Mouse (Mus musculus) CD4-positive helper T cell, adult 2 months (primary cell): ENCODE results near the gene Gss.
"Not testable (repeated sequence)": the region's sequence is repeated elsewhere in the genome, so short reads cannot be mapped to it uniquely, and the experiment has no call there.

ENCODE experiments used
- DNase-seq: peaks from one replicate; pipeline ENCODE4 v3.0.0-alpha.2; 2012; ENCODE audit warnings: low read depth, missing footprints, low spot score

The Gss gene

GRCm38 (mm10) chr2:155619817-155620216 is 27.2 kb upstream of the Gss start:
- peak; percentile 75 for DNase-seq

DNA sequence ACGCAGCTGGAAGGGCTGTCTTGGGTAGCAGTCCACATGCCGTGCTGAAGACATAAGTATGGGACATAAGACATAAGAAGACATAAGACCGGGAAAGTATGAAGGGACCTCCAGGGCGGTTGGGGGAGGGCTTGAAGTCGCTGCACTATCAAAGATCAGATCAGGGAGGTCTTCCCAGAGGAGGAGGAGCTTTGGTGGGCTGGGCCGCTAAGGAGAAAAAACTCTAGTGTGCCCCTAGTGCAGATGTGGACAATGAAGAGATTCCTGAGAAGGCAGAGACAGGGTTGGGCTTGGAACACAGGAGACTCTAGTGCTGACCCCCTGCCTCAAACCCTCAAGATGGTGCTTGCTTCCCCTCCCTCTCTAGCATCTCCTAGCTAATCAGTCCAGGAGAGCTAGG is 24.4 kb upstream of the Gss start:
- DNase-seq, result no peak

DNA sequence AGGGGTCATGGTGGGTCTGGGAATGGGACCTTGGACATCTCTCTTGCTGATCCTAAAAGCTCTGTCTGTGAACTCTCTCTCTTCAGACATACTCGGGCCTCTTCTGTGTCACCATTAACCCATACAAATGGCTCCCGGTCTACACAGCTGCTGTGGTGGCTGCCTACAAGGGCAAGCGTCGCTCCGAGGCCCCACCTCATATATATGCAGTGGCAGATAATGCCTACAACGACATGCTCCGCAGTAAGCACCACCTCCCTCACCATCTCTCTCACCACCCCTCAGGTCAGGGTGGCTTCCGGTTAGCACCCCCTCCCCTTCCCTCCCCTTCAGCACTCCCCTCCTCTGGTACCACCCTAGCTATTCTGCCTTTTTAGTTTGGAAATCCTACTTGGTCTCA is 21.3 kb upstream of the Gss start:
- DNase-seq, result no peak

DNA sequence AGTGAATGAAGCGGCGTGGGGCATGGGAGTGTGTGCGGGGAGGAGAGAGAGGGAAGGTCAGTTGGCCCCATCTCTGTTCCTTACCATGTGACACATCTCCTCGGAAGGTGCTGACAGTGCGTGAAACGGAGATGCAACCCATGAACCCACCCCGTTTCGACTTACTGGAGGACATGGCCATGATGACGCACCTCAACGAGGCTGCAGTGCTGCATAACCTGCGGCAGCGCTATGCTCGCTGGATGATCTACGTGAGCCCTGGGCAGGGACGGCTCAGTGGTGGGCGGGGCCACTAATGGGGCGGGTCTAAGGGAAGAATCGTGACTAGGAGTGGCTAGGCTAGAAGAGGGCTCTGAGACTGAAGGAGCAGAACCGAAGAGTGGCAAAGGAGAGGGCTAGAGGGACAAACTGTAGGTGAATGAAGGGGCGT is 20.7 kb upstream of the Gss start:
- DNase-seq, result peak; percentile 82

DNA sequence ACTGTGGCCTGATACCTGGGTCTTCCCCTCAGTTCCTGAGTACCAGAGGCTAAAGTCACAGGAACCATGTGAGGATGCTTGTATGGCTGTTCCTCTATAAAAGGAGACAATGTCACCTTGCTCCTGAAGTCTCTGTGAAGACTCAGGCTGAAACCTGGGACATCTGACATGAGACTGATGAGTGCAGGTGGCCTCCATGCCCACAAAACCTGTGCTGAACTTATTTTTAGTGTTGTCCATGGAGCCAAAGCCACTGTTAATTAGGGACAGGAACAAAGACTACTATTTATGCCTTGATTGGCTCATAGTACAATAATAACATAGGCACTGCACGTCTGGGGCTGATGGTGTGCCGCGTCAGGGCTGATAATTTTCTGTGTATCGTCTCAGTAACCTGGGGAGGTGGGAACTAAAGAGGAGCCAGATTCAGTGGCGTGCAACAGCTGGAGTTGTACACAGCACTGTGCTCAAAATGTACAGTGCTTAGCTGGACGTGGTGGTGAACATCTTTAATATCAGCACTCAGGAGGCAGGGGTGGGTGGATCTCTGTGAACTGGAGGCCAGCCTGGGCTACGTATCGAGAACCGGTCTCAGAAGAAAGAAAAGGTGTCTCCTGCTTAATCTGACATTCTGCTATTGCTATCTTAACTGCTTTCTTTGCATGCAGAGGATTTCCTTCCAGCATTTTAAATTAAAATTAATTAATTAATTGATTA is 19.4 kb upstream of the Gss start:
- no peak for DNase-seq

- no peak for DNase-seq
Observed at GRCm38 (mm10) chr2:155610978-155611377, 18.4 kb upstream of the Gss start, which contains the start of gene Myh7b. Gene Myh7b (plus strand): TSS chr2:155611212.

GRCm38 (mm10) chr2:155606360-155606759 is 13.8 kb upstream of the Gss start:
- no peak for DNase-seq

- not testable (repeated sequence) for DNase-seq
Observed at GRCm38 (mm10) chr2:155605236-155605589, 12.6 kb upstream of the Gss start.

DNA sequence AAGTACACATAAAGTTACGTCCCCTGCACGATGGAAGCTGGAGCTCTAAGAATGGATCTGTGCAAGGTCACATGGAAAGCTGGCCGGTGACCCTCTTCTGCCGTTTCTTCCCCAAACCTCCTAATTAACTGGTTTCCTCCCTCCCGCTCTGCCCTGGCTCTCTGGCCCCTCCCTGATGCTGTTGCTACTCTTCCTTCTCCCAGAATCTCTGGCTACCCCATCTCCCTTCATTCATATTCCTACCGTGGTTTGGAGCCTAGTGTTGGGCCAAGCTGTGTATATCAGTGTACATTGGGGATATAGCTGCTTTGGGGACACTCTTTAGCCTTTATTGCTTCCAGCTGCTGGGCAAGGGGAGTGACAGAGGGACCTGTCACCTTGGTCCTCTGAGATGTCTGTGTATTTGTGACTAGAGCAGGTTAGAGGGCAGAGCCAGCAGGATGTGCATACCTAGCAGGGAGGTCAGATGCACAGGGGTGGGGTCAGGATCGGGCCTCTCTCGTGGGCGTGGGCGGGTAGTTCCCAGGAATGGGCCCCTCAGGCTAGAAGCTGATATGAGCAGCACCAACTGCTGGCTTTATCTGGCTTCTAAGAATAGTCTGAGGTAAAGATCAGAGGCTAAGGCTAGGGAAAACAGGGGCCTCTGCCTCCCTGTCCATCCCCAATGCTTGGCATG is 12.1 kb upstream of the Gss start:
- no peak for DNase-seq

DNA sequence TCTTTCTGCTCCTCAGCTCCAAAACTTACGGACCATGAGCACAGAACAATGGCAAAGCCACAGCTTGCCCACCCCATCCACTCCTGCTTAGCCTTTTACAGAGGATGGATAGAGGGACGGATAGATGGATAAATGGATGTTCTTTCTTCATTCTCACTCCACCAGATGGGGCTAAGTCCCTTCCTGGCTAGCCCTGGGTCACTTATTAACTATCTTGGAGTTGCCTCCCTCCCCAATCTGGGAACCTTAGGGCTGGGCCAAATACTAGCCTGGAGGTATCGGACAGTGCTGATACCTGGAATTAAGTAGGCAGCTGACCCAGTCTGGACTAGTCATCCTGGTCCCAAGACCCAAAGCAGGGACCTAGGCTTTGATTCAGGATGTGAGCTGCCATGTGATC is 11.1 kb upstream of the Gss start:
- DNase-seq, result no peak

GRCm38 (mm10) chr2:155595516-155595915 is 2.9 kb upstream of the Gss start:
- no peak for DNase-seq

GRCm38 (mm10) chr2:155592854-155593283 is 259 bp upstream of the Gss start:
- DNase-seq, result no peak

GRCm38 (mm10) chr2:155591676-155592075 is 934 bp downstream of the Gss start:
- peak; percentile 12 for DNase-seq

GRCm38 (mm10) chr2:155590876-155591275 is 1.7 kb downstream of the Gss start:
- DNase-seq, result no peak

GRCm38 (mm10) chr2:155589521-155589920 is 3.1 kb downstream of the Gss start:
- DNase-seq, result no peak

DNA sequence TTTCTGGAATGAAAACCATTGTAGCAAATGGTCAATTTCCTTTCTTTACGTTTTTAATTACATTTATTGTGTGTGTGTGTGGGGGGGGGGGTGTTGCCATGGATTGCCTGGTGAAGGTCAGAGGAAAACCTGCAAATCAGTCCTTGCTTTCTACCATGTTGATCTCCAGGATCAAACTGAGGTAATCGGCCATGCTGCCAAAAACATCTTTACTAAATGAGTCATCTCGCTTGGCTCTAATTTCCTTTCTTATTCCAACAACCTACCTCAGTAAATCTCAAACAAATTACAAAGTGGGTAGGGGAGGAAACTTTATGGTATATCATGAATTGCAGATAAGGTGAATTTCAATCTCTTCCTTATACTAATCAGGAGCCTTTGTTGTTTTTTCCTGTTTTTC is 4.5 kb downstream of the Gss start:
- no peak for DNase-seq

- no peak for DNase-seq
Observed at GRCm38 (mm10) chr2:155585486-155585885, 7.1 kb downstream of the Gss start.

DNA sequence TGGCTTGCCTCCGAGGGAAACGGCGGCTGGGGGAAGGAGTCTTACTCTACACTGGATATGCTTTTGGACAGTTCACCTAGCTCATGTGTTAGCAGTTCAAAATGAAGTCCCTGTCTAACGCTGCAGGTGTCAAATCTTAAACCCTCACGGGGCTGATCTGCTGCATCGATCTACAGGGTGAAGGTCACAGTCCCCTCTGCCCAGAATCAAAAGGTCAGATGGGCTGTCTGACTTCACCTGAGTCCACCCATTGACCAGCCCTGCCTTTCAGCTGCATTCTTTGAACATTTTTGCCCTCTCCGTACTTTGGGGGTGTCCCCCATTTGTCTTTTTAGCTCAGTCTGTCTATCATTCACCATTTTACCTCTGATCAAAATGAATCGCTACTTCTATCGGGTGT is 7.5 kb downstream of the Gss start:
- DNase-seq, result no peak

DNA sequence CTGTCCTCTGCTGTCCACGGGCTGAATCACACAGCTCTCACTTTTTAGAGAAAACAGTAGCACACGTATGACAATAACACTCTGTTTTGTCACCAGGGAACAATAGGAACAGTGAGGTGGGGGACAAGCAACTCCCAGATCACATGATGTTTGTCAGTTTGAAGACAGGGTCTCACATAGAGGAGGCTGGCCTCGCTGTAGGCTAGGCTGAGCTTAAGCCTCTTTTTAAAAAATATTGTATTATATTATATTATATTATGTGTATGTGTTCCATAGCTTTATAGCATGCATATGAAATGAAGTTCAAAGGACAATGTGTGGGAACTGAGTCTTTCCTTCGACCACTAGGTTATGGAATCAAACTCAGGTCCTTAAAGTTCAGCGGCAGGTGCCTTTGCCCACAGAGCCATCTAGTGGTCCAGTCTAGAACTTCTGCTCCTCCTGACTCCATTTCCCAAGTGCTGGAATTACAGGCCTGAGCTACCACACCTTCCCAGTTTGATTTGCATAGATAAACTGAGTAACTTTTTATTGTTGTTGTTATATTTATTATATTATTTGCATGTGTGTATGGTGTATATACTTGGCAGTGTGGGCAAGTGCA is 8.6 kb downstream of the Gss start:
- peak; percentile 53 for DNase-seq

- DNase-seq, result no peak
Observed at GRCm38 (mm10) chr2:155582996-155583395, 9.6 kb downstream of the Gss start.

- no peak for DNase-seq
Observed at GRCm38 (mm10) chr2:155582384-155582995, 10.1 kb downstream of the Gss start.

GRCm38 (mm10) chr2:155580331-155580730 is 12.3 kb downstream of the Gss start:
- DNase-seq, result no peak
